Mouse (Mus musculus): ENCODE data around the gene Sytl5.

The Sytl5 gene

DNA sequence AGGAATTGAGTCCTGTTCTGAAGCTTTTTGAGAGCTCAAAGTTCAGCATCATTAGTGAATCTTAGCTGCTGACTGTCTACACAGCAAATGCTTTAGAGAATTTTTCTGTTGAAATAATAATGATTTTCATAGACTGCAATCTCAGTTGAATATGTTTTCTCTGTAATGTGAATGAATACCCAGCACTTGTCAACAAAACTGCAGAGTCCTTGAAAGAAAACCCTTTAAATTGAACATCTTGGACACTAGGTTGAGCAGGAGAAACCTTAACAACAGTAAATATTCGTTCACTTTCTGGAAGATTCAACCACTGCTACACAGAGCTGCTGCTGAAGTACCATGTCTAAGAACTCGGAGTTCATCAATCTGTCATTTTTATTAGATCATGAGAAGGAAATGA is at the start of gene Sytl5:
TSS of gene Sytl5 (plus strand) at position 301 of the 400 bp plus-strand sequence.
- DNase-seq: no peak

DNA sequence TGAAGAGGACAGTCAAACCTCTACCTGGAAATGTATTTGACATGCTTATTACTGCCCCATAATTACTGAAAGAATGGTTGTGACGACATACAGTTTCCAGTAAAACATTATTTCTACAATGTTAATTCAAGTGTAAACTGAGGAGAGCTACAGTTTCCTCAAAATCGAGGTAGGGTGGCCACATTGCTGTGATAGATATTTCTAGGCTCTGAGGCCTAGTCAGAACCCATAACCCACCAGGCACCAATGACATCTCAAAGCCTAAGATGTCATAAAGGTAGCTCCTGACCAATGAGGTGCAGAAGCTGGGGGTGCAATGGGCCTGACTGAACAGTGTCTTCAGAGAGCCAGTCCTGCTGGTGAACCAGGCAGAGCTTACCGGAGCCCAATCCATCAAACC is 38.8 kb upstream of the Sytl5 start, which contains the start of gene Hypm:
TSS of gene Hypm (plus strand) at position 301 of the 400 bp plus-strand sequence.
- DNase-seq: no peak

DNA sequence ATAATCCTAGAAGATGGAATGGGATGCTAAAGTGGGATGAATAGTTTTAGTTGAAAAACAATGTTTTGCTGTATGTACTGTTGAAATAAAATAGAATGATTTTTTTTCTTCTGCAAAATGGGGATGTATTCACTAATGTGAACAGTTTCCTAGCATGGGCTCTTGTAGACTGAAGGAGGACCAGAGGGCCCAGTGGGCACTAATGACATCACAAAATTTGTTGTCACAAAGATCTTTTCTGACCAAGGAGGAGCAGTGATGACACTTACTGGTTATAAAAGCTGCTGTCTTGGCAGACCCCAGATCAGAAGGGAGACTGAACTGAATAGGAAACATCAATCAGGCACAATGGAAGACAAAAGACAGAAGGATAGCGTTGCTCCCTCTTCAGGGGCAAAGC is 36.0 kb upstream of the Sytl5 start, which contains the start of gene H2al3:
TSS of gene H2al3 (plus strand) at position 301 of the 400 bp plus-strand sequence.
- no peak for DNase-seq

DNA sequence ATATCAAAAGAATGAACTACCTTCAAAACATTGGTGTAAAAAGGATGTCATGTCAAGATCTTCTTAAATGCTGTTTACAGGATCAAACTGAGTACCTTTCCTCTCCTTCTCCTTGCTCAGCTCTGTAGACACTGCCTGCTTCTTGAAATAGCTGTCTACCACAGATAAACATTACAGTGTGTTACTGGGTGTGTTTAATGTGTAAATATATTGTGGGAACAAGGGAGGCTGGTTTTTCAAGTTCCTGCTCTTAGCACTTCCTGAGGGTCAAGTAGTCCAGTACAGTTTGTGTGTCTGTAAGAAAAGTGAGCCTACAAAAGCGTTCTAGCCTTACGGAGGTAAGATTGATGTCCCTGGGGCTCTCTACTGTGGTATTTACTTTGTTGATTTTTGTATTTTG is 23.6 kb upstream of the Sytl5 start:
- DNase-seq: no peak

DNA sequence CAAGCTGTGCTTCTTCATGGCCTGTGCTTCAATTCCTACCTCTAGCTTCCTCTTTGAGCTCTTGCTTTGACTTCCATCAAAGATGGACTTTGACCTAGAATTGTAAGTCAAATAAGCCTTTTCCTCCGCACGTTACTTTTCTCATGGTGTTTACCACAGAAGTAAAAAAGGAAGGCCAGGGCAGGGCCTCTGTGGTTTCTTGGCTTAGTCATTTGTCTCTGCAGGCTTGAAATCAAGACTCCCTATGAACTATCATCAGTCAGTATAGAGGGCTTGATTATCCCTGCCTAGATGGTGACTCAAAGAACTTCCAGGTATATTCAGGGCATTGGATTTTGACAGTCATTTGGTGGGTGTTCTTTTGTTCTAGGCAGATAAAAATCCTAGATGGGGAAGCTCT is 9.9 kb upstream of the Sytl5 start:
- DNase-seq: no peak

GRCm38 (mm10) chrX:9909572-9909971 is 24.1 kb downstream of the Sytl5 start:
- DNase-seq: no peak

DNA sequence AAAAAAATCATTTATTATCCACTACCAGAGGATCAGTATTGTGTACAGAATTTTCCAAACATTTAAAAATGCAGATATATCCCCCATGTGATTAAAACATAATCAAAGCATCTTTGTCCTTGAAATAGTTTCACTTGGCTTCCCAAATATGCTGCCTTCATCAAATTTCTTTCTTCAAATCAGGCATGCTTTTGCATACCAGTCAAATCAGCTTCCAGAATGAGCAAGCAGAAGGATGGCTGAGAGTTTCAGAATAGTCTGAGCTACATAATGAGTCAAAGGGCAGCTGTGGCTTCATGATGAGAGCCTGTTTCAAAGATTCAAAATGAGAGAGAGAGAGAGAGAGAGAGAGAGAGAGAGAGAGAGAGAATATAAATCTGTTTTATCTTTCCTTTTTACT is 48.4 kb downstream of the Sytl5 start:
- DNase-seq: no peak

DNA sequence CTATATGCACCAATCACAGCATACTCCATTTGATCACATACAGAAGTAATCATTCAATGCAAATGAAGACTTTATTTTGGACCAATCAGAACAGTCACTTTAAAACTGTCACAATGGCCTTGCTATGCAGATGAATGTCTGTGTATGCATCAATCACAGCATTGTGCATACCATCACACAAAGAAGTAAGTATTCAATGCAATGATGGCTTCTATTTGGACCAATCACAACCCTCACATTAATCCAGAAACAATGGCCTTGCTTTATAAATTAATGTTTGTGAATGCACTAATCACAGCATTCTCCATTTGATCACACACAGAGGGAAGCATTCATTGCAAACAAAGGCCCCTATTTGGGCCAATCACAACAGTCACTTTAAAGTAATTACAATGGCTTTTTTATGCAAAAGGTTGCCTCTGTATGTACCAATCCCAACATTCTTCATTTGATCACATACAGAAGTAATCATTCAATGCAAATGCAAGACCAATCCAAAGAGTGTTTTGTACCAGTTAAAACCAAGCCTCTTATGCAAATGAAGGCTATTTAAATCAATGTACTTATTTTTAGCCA is 98.8 kb downstream of the Sytl5 start:
- DNase-seq: no peak

DNA sequence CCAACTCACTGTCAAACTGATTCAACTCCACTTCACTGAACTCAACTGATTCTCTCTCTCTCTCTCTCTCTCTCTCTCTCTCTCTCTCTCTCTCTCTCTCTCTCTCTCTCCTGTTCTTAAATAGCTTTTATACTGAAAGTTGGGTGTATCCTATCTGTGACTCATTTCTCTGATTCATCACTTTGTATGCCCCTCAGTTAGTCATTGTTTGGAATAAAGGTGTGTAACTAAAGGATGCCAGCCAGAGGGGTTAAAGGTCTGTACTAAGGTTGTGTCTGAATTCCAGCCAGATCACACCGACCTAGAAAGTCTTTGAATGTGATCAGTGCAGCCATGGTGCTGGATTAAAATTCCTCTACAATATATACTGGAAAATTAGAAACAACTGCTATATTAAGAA is 115.3 kb downstream of the Sytl5 start:
- no peak for DNase-seq

DNA sequence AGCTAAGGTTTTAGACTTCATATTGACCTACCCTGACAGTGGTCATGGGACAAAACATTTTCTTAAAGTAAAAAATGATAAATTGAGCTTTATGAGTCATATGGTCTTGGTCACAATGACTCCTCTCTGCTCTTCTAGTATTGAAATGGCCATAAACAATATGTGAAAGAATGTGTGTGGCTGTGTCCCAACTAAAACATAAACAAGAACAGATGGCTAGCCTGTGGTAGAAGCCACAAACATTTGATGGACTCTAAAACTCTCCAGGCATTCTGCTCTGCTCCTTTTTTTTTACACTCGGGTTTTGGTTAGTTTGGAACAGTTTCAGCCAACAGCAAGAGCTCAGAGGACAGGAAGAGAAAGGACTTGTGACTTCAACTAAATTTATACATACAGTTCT is 120.5 kb downstream of the Sytl5 start:
- no peak for DNase-seq

DNA sequence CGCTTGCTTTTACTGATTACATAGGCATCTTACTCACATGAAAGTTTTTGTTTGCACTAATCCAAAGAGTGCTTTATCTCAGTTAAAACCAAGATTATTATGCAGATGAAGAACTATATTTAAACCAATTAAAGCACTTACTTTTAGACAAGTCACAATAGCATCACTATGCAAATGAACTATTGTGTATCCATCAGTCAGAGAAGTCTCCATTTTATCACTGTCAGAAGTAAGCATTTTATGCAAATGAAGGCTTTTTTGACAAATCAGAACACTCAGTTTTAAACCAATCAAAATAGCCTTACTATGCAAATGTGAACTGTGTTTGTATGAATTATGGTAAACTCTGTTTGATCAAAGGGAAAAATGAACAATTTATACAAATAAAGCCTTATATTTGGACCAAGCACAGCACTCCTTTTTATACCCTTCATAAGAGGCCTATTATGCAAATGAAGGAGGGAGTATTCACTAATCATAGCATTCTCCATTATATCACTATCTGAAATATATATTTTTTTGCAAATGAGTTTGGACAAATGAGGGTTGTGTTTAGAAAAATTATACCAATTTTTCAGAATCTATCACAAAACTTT is 122.4 kb downstream of the Sytl5 start:
- DNase-seq: no peak

DNA sequence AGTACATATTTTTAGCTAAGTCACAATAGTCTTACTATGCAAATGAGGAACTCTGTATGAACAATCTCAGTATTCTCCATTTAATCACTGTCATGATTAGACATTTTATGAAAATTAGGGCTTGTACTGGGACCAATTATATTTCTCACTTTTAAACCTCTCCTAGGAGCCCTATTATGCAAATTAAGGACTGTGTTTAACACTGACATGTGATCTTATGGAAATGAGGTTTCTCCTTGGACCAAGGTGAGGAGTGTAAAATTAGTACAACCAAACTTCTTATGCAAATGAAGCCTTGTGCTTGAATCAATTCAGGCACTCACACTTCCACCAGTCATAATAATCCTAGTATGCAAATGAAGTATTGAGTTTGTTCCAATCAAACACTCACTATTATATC is 124.8 kb downstream of the Sytl5 start:
- no peak for DNase-seq

- DNase-seq: no peak
These were observed 149.2 kb downstream of the Sytl5 start for GRCm38 (mm10) chrX:10034666-10035065.
